Mouse (Mus musculus) regulatory T cell (primary cell): Measurements from ENCODE around the gene Paqr9.

Source experiments
- in situ Hi-C: fragments of 300-600 bp; cut with MboI, MseI; formaldehyde crosslinking; loops from one replicate; pipeline ENCODE4 v1.15.1; 2025; ENCODE audit warnings: high pct_unique_total_duplicates

Gene Paqr9

GRCm38 (mm10) chr9:95559059-95559935, at the start of gene Paqr9:
Paqr9 (plus strand) TSS chr9:95559657.
- in situ Hi-C loops, result no loop called here

- in situ Hi-C loops, result loop anchor here (5.0 kb wide), 1 partner anchor 346 kb away; the partner anchor contains the start of gene Atr
Observed at GRCm38 (mm10) chr9:95510693-95511404, 48.6 kb upstream of the Paqr9 start.

- in situ Hi-C loops, result loop anchor here (5.0 kb wide), 1 partner anchor 346 kb away; the partner anchor contains the start of gene Atr
Observed at GRCm38 (mm10) chr9:95511472-95512330, 47.8 kb upstream of the Paqr9 start, which contains the start of gene U2surp. U2surp (minus strand) TSS chr9:95511996.

GRCm38 (mm10) chr9:95512331-95513030, 47.0 kb upstream of the Paqr9 start:
- in situ Hi-C loops, result loop anchor here (5.0 kb wide), 1 partner anchor 345 kb away; the partner anchor contains the start of gene Atr

- in situ Hi-C loops, result loop anchor here (5.0 kb wide), 1 partner anchor 344 kb away; the partner anchor contains the start of gene Atr
Observed at GRCm38 (mm10) chr9:95513776-95514175, 45.7 kb upstream of the Paqr9 start.

GRCm38 (mm10) chr9:95514361-95514760, 45.1 kb upstream of the Paqr9 start:
- in situ Hi-C loops, result loop anchor here (5.0 kb wide), 1 partner anchor 343 kb away; the partner anchor contains the start of gene Atr

- in situ Hi-C loops, result no loop called here
Observed at GRCm38 (mm10) chr9:95520563-95520962, 38.9 kb upstream of the Paqr9 start.

- in situ Hi-C loops, result no loop called here
Observed at GRCm38 (mm10) chr9:95521031-95521430, 38.4 kb upstream of the Paqr9 start.

- in situ Hi-C loops, result no loop called here
Observed at GRCm38 (mm10) chr9:95521566-95521965, 37.9 kb upstream of the Paqr9 start.

GRCm38 (mm10) chr9:95522561-95522960, 36.9 kb upstream of the Paqr9 start:
- in situ Hi-C loops, result no loop called here

- in situ Hi-C loops, result no loop called here
Observed at GRCm38 (mm10) chr9:95525376-95525775, 34.1 kb upstream of the Paqr9 start.

- in situ Hi-C loops, result no loop called here
Observed at GRCm38 (mm10) chr9:95525961-95526360, 33.5 kb upstream of the Paqr9 start.

GRCm38 (mm10) chr9:95527676-95528075, 31.8 kb upstream of the Paqr9 start:
- in situ Hi-C loops, result no loop called here

- in situ Hi-C loops, result no loop called here
Observed at GRCm38 (mm10) chr9:95531144-95531543, 28.3 kb upstream of the Paqr9 start.

GRCm38 (mm10) chr9:95533817-95534216, 25.6 kb upstream of the Paqr9 start:
- in situ Hi-C loops, result no loop called here

GRCm38 (mm10) chr9:95539176-95539800, 20.2 kb upstream of the Paqr9 start:
- in situ Hi-C loops, result loop anchor here (5.0 kb wide), 1 partner anchor 138 kb away; no protein-coding TSS in a partner anchor

GRCm38 (mm10) chr9:95540487-95540886, 19.0 kb upstream of the Paqr9 start:
- in situ Hi-C loops, result no loop called here

GRCm38 (mm10) chr9:95541208-95541607, 18.2 kb upstream of the Paqr9 start:
- in situ Hi-C loops, result no loop called here

- in situ Hi-C loops, result no loop called here
Observed at GRCm38 (mm10) chr9:95541650-95542432, 17.6 kb upstream of the Paqr9 start.
